28 mouse cellular contexts compared by ENCODE assay signal in genomic region chr5:40779902-40780301, GRCm38 (mm10).
"Had no signal": no experiment of that assay in that cellular context is flagged by ENCODE, and none has a peak within 500 bp of the region (broad histone marks: within the 10 kb centered on the region; RNA-seq: fewer than 3 reads in every experiment).

No protein-coding gene starts in this region.

- H3K9me3 ChIP-seq: embryonic facial prominence, embryonic 12.5 days; embryonic facial prominence, embryonic 13.5 days; embryonic facial prominence, embryonic 15.5 days; forebrain, embryonic 10.5 days; forebrain, embryonic 12.5 days; forebrain, embryonic 13.5 days; forebrain, embryonic 15.5 days had no signal

- H3K4me2 ChIP-seq: embryonic facial prominence, embryonic 12.5 days; embryonic facial prominence, embryonic 13.5 days; embryonic facial prominence, embryonic 15.5 days; forebrain, embryonic 12.5 days; forebrain, embryonic 13.5 days; forebrain, embryonic 15.5 days had no signal

- DNase-seq: cerebellum, adult 2 months; cerebellum, adult 8-10 months; cerebellum, adult 9-10 months; cerebellum, adult 9-11 months; cerebellum, postnatal 10 days; cerebellum, postnatal 14 days; cerebellum, postnatal 25 days; cerebellum, postnatal 36 days; embryo, embryonic 11 days; forebrain, postnatal 0 days; gastrocnemius, adult 2 months; gastrocnemius, postnatal 10 days; gastrocnemius, postnatal 14 days; gastrocnemius, postnatal 25 days; gastrocnemius, postnatal 36 days; heart, adult 11 months; heart, adult 18-20 months; heart, adult 2 months had no signal

- H3K9ac ChIP-seq: embryonic facial prominence, embryonic 12.5 days; embryonic facial prominence, embryonic 13.5 days; embryonic facial prominence, embryonic 15.5 days; forebrain, embryonic 12.5 days; forebrain, embryonic 13.5 days; forebrain, embryonic 15.5 days; forebrain, postnatal 0 days had no signal

- ATAC-seq: forebrain, embryonic 13.5 days; forebrain, embryonic 14.5 days; forebrain, embryonic 15.5 days; forebrain, embryonic 16.5 days; forebrain, postnatal 0 days had no signal

- H3K4me3 ChIP-seq: embryonic facial prominence, embryonic 12.5 days; embryonic facial prominence, embryonic 13.5 days; embryonic facial prominence, embryonic 15.5 days; erythroblast, embryonic 14.5 days; forebrain, embryonic 10.5 days; forebrain, embryonic 12.5 days; forebrain, embryonic 13.5 days; forebrain, embryonic 15.5 days; gastrocnemius, adult 2 months; heart, adult 2 months had no signal

- H3K4me1 ChIP-seq: embryonic facial prominence, embryonic 12.5 days; embryonic facial prominence, embryonic 13.5 days; embryonic facial prominence, embryonic 15.5 days; forebrain, embryonic 10.5 days; forebrain, embryonic 12.5 days; forebrain, embryonic 13.5 days; forebrain, embryonic 15.5 days had no signal

- H3K27me3 ChIP-seq: embryonic facial prominence, embryonic 12.5 days; embryonic facial prominence, embryonic 13.5 days; embryonic facial prominence, embryonic 15.5 days; forebrain, embryonic 12.5 days; forebrain, embryonic 13.5 days; forebrain, embryonic 15.5 days had no signal

- H3K36me3 ChIP-seq: embryonic facial prominence, embryonic 12.5 days; embryonic facial prominence, embryonic 13.5 days; embryonic facial prominence, embryonic 15.5 days; forebrain, embryonic 10.5 days; forebrain, embryonic 12.5 days; forebrain, embryonic 15.5 days had no signal

- H3K27ac ChIP-seq: embryonic facial prominence, embryonic 12.5 days; embryonic facial prominence, embryonic 13.5 days; embryonic facial prominence, embryonic 15.5 days; forebrain, embryonic 10.5 days; forebrain, embryonic 12.5 days; forebrain, embryonic 13.5 days; forebrain, embryonic 15.5 days; gastrocnemius, adult 2 months; heart, adult 2 months had no signal
